Mouse (Mus musculus) thymus, adult 2 months (tissue): ENCODE measurements around the gene Itgb4.

Source experiments
- CTCF ChIP-seq: fragments of 200-500 bp; IDR thresholded peaks from 2 replicates; pipeline ENCODE4 v1.5.1; 2012; ENCODE audit warnings: mild to moderate bottlenecking, control low read depth, low read length, moderate library complexity, borderline replicate concordance; ENCODE audit not compliant: control insufficient read depth, poor library complexity, insufficient read depth; ENCODE audit errors: extremely low read depth
- POLR2A ChIP-seq: fragments of 200-500 bp; IDR thresholded peaks from 2 replicates; pipeline ENCODE4 v1.6.1; 2012; ENCODE audit warnings: mild to moderate bottlenecking, low read length, control low read depth, moderate library complexity; ENCODE audit not compliant: control insufficient read depth, poor library complexity, insufficient read depth; ENCODE audit errors: extremely low read depth

DNA sequence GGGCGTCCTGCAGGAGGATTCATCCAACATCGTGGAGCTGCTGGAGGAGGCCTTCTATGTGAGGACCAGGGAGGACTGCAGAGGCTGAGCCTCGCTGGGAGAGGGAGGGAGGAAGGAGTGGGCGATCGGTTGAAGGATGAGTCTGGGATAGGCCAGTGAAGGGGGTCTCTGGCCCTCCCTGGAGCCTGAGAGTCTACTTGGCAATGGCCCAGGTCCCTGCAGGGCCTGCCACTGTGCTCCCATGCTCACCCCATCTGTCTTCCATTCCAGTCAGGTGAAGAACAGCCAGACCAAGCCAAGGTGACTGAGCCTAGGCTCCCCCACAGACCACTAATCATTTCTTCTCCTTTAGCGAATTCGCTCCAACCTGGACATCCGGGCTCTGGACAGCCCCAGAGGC lies 8.8 kb downstream of the Itgb4 start:
- TF ChIP-seq POLR2A: no peak
- TF ChIP-seq CTCF: no peak
